Mouse (Mus musculus) lung, postnatal 10 days (tissue): ENCODE results near the gene Ppp1r1a.

ENCODE experiments used
- DNase-seq: peaks from one replicate; pipeline ENCODE4 v3.0.0; 2021

The Ppp1r1a gene

DNA sequence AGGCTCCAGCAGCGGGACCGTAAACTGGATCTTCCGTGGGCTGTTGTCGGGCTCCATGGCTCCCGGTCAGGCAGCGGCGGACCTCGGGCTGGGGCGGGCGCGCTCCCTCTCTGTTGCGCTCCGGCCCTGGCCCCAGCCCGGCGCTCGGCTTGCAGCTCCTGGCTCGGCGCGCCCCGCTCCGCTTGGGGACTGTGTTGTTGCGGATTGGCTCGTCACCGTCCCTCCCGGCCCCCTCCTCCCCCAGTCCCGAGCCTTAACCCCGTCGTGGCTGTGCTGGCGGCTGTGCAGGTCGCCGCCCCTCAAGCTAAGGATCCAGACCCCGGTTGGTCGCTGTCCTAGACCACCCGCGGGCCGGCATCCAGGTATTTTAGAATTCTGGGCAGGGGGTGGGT, at the start of gene Ppp1r1a:
Gene Ppp1r1a (minus strand): TSS at position 182 of the 392 bp plus-strand sequence.
- peak; percentile 48 for DNase-seq

- DNase-seq: no peak
These were observed 48.1 kb upstream of the Ppp1r1a start for GRCm38 (mm10) chr15:103585876-103586275.

DNA sequence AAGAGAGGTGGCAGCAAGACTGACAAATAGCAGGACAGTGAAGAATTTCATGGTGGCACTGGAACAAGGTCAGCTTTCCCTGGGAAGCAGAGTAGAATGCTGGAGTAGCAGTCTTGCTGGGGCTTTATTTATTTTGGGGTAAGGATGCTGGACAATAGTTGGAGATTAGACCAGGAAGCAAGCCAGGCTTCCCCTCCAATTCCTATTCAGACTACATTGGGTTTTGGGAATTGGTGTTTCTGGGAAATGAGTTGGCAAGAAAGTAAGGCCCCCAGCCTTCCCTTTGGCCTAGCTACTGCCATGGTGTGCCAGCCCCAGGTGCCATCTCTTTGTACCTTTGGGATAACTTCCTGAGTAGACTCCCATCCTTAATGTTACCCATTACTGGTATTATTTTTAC, 27.2 kb upstream of the Ppp1r1a start, which contains the start of gene Glycam1:
Gene Glycam1 (minus strand): TSS at position 101 of the 400 bp plus-strand sequence.
- no peak for DNase-seq

- DNase-seq: peak; percentile 72
These were observed 14.4 kb upstream of the Ppp1r1a start for GRCm38 (mm10) chr15:103552096-103552690.

DNA sequence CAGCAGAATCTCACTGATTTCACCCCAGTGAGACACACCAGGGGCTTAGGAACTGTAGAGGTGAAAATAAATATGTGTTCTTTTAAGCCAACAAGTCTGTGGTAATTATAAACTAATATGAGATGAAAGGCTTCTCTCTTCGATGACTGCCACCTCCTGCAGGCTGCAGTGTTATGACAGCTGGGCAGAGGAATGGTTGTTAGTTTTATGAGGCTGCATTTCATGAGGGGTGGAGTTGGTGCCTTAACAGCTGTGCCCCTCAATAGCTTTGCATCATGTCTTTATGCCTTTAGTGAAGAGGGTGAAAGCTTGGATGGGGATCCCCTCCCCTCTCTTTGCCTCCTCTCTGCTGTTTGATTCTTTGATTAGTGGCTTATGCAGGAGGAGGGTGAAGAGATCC, 13.2 kb upstream of the Ppp1r1a start:
- no peak for DNase-seq

- DNase-seq: no peak
These were observed 11.7 kb upstream of the Ppp1r1a start for GRCm38 (mm10) chr15:103549475-103549874.

DNA sequence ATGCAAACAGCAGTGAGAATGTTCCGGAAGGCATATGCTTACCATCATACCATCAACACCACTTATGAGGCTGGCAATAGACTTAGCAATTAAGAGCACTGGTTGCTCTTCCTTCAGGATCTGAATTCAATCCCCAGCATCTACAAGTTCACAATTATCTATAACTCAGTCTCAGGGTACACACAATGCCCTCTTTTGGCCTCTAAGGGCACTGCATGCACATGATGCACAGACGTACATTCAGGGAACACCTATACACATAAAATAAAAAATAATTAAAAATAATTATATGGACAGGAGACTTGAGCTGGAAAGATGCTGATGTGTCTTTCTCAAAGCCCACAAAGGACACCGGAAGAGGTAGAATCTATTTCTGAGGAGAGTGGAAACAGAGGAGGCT, 10.2 kb upstream of the Ppp1r1a start:
- DNase-seq: no peak

- DNase-seq: no peak
These were observed 4.7 kb upstream of the Ppp1r1a start for GRCm38 (mm10) chr15:103542526-103542925.

DNA sequence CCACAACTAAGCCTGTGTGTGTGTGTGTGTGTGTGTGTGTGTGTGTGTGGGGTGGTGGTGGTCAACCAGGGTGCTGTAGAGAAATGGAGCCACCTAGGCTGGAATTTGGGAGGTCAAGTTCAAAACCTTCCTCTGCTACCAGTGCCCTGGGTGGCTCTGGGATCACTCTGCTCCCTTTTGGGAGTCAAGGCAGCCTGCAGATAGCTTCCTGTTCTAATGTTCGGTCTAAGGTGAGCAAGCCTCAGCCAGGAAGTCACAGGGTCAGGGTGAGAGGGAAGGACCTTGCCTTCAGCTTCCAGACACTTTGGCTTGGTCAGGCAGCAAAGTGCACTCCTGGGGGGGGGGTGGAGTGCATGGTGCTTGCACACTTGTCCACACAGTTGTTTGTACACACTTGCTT, 2.8 kb upstream of the Ppp1r1a start:
- DNase-seq: no peak

GRCm38 (mm10) chr15:103539259-103539658, 1.5 kb upstream of the Ppp1r1a start:
- DNase-seq: no peak

DNA sequence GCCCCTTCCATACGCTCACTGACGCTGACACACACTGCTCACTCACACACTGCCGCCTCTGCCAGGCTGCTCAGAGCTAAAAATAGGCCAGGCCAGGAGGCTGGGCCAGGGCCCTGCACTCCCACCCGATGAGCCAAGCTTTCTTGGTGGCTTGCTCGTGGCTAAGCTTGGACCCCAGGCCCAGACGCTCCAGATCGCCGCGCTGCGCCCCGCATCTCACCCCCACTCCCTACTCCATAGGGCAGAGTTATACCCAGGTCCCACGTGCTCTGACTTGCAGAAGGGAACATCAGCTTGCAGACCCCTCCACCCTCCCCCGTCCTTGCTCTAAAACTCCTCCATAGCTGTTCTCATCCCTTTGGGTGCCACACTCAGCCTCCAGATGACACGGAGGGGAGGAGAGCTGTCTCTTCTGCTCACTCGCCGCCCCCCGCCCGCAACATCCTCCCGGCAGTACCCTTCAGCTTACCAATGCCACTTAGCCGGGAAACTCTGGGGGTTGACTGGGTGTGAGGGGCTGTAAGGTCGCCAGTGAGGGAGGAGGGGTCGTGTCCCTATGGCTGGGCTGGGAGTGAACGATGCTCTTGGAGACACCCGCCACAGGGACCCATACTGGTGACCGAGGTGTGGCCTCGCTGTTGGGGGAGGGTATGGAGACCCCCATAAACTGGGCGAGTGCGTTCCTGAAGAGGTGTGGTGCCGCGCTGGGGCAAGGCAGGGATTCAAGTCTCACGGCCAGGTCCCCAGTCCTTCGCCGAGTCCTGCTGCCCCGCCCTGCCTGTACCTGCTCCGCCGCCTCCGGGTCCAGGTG, 587 bp downstream of the Ppp1r1a start:
- peak; percentile 8 for DNase-seq

- no peak for DNase-seq
These were observed 1.3 kb downstream of the Ppp1r1a start for GRCm38 (mm10) chr15:103536456-103536855.

DNA sequence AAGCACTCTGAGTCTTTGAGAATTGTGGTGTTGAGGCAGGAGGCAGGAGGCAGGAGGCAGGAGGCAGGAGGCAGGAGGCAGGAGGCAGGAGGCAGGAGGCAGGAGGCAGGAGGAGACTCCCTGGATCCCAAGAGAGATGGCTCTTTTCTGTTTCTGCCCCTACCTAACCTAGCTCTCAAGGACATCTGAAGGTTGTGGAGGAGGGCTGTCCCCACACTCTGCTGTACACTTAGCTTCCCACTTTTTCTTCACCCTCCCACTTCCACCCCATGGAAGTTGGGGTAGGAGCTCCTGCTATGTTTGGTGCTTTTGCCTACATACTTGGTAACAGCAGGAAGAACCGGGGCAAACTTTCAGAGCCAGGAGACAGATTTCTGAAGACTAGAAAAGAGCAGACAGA, 2.0 kb downstream of the Ppp1r1a start:
- no peak for DNase-seq

DNA sequence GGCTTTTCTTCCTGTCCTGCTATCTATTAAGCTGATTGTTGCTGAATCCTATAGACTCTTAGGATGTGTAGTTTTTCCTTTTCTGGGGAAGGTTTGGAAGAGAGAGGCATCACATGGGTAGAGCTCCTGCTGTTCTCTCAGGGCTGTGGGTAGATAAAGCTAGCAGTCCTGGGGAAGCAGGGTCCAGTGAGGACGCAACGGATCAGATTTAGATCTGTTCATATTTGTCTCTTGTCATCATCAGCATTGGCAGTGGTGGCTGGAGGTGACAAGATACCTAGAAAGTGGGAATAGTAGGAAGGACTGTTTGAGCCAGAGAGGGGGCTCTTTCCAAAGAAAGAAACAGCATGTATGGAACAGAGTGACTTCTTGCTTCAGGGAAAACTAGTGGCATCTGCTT, 2.8 kb downstream of the Ppp1r1a start:
- no peak for DNase-seq

DNA sequence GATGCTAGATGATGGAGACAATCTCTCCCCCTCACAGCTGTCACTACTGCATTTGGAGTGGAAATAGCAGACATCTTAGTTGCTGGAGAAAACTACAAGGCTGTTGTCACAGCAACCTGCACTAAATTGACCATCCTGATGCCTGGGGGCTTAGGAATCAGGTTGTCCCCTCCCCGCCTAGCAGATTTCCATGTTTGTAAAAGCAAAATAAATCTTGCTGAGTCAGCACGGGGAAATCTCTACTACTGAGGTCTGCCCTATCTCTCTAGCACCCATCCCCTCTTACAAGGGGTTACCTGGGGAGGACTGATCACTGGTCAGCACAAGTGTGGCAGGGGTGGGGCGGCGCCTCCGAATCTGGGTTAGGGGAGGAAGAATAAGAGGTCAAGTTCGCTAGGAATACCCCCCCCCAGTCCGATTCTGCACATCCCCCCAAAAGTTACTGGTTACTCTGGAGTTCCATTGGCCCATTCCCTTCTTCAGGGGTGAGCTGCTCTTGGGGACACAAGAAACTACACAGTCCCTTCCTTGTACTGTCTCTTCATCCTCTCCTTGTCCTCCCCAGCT, 3.7 kb downstream of the Ppp1r1a start:
- no peak for DNase-seq

DNA sequence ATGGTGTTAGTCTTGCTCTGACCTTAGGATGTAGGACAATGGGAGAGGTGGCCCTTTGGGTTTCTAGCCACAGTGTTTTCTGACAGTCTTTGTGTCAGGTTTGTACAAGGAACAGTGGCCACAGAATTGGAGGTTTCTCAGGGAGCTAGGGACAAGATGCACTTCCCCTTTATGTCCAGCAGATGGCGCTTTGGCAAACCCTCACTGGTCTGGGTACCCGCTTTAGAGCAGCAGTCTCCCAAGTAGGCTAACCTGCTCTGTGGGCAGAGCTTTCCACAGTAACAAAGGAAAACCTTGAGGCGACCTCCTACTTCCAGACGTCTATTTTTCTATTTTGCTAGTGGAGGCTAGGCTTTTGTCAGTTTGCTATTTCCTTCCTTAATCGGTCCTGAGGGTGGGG, 7.4 kb downstream of the Ppp1r1a start:
- peak; percentile 59 for DNase-seq

DNA sequence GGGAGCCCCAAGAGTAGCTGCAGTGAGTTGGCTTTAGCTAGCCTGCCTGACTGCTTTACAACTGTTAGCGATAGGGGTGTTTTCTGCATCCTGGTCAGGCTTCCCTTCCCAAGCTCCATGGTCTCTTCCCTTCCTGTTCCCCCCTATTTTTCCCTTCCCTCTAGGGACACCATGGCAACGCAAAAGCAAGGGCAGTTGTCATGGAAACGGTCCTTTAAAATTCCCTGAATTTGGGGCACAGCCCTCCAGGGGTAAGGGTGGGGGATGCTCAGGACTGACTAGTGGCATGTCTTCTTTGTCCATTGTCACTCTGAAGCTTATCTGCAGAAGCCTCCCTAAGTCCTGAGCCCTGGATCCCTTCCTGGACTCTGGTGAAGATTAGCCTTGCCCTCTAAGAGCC, 14.6 kb downstream of the Ppp1r1a start:
- no peak for DNase-seq

- peak; percentile 26 for DNase-seq
These were observed 15.2 kb downstream of the Ppp1r1a start for GRCm38 (mm10) chr15:103522458-103523099.

DNA sequence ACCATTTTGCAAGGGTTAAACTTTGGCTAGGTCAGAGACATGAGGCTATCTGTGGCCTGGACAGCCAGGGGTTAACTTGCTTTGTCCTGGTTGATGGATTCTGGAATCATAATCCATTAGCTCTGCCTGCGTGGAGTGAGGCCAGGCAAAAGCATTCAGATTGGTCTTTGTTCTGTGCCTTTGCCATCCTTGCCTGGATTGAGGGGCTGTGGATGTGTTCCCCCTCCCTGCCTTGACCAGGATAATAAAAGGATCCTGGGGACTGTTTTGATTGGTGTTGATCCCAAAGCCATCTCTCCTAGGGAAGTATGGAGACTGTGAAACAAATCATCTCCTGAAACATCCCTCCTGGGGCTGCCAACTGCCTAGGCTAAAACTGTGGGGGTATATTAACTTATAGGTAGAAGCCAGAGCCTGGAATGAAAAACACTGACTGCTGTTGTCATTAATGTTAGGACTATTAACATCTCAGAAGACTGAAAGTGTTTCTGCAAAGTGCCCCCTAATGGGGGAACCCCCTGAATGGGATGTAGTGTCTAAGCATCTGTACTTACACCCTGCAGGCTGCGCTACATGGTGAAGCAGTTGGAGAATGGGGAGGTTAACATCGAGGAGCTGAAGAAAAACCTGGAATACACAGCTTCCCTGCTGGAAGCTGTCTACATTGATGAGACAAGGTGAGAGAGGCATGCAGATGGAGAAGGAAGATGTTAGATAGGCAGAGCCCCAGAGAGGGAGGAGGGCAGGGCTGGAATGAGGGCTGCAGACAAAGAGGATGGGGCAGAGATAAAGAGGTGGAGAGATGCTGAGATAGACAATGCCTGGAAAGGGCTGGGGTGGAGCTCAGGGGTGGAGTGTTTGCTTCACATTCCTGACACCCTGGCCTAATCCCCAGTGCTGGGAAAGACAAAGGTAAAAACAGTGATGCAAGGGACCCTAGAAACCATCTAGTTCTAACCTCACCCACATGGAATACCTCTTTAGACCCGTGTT, 18.1 kb downstream of the Ppp1r1a start:
- DNase-seq: no peak

- no peak for DNase-seq
These were observed 19.0 kb downstream of the Ppp1r1a start for GRCm38 (mm10) chr15:103518600-103519385.

GRCm38 (mm10) chr15:103514914-103515313, 22.9 kb downstream of the Ppp1r1a start:
- peak; percentile 17 for DNase-seq
